Mouse (Mus musculus) cerebellum, adult 2 months (tissue): ENCODE measurements around the gene Frmpd4.

Source experiments
- CTCF ChIP-seq: fragments of 200-500 bp; IDR thresholded peaks from 2 replicates; pipeline ENCODE4 v1.5.1; 2011; ENCODE audit warnings: low read depth, mild to moderate bottlenecking, control low read depth, low read length, moderate library complexity, borderline replicate concordance; ENCODE audit not compliant: insufficient read depth
- POLR2A ChIP-seq: fragments of 200-500 bp; IDR thresholded peaks from 2 replicates; pipeline ENCODE4 v1.6.1; 2011; ENCODE audit warnings: low read length, control low read depth, borderline replicate concordance; ENCODE audit not compliant: insufficient read depth

- TF ChIP-seq CTCF (no peak), POLR2A (no peak)
These were observed 625.8 kb downstream of the Frmpd4 start for GRCm38 (mm10) chrX:167951207-167951606.
